Mouse (Mus musculus): ENCODE results near the gene Vmn1r4. TPM values are rescaled to one million over a fixed set of nuclear protein-coding genes. Genes with fewer than 3 reads are reported as not detected.

Vmn1r4 gene
- polyA plus RNA-seq (2011; ENCODE audit: insufficient read depth, insufficient read length, low replicate concordance, missing spikeins) = 0.63 TPM in 1 of 2 replicates, not detected in the other

DNA sequence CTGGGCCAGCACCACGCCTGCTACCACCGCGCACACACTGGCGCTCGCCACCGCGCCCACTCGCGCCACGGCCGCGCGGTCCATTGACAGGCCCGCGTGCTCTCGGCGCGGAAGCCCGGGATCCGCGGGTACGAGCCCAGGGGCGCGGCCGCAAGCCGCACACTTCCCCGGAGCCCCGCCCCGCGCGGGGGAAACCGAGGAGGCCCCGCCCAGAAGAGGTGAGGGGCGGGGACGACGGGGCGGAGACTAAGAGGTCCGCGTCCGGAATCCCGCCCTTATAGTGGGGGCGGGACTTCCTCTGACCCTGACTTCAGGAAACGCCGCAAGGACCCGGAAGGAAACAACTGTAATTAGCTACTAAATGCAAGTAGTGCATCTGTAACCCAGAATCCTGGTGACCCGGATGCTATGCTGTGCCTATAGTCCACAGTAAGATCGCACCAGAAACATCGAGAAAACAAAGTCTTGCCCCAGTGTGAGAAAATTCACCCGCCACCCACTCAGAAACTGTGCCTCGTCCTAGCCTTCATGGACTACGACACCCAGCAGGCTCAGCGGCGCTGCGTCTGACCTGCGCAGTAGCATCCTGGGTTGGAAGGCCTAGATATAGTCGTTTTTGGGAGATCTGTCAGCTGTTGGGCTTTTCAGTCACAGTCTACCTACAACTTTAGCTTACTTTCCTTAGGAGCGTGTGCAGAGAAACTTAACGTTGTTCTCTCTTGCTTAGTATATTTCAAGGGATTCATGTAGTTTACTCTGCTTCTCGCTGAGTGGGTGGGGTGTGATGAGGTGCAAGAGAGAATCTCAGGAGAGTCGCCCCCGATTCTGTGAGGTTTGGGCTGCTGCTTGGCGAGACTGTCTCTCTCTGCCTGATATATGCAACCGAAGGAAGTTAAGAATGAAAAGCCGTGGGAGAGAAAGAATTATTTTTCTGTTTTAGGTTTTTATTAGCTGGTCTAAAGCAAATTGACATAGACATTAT is at the start of gene Vmn1r4, which contains the start of gene Nt5c3:
Gene Vmn1r4, plus strand, starts transcription at position 290 of the 982 bp plus-strand sequence.
Gene Nt5c3, minus strand, starts transcription at position 207 of the 982 bp plus-strand sequence.
- Histone ChIP-seq H3K4me1 (ENCODE audit: control insufficient read depth, insufficient read depth, low read length) (peaks cover 3% of the 10 kb centered on the region; the same call in 1 of the 2 replicates), H3K4me3 (replicated peaks; ENCODE audit: control insufficient read depth, low read depth, low read length) (peak within 1 kb of the TSS; percentile 99), H3K27ac (ENCODE audit: control insufficient read depth, insufficient read depth, low read depth, low read length, poor library complexity) (peak within 1 kb of the TSS; percentile 93)
- TF ChIP-seq CTCF (IDR thresholded peaks at IDR 0.05; ENCODE audit: control insufficient read depth, insufficient read depth, low read length) (peak; percentile 3; the same call in 1 of the 2 replicates), POLR2A (IDR thresholded peaks at IDR 0.05; ENCODE audit: borderline replicate concordance, control insufficient read depth, low read depth, low read length) (peak; percentile 74; the same call in 1 of the 2 replicates)
- WGBS = 4% methylated on average over 64 of the region's 64 CpGs

DNA sequence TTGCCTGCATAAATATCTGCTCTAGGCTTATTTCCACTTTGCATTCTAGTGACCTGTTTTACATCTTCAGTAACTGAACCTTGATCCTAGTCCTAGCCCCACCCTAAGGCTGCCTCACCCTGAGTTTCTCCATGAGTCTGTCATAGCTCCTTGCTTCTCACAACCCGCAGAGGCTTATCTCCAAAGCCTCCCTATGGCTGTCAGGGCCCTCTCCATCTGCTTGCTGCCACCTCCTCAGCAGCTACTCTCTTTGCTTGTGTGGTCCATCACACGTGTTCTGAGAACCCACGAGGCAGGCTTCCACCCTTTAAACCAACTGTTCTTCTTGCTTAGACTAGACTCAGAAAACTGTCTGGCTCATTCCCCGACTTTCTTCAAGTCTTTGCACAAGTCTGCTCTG is 46.9 kb upstream of the Vmn1r4 start:
- H3K27ac ChIP-seq (ENCODE audit: control insufficient read depth, insufficient read depth, low read depth, low read length, poor library complexity) = no peak overlapping the region
- 68% methylated on average over 4 of the region's 4 CpGs for WGBS
- TF ChIP-seq POLR2A (IDR thresholded peaks at IDR 0.05; ENCODE audit: borderline replicate concordance, control insufficient read depth, low read depth, low read length) (no peak), CTCF (IDR thresholded peaks at IDR 0.05; ENCODE audit: control insufficient read depth, insufficient read depth, low read length) (no peak)
- no peaks in the 10 kb centered on the region; the same call in 1 of the 2 replicates for H3K4me1 ChIP-seq (ENCODE audit: control insufficient read depth, insufficient read depth, low read length)
- H3K4me3 ChIP-seq (replicated peaks; ENCODE audit: control insufficient read depth, low read depth, low read length) = no peak overlapping the region

DNA sequence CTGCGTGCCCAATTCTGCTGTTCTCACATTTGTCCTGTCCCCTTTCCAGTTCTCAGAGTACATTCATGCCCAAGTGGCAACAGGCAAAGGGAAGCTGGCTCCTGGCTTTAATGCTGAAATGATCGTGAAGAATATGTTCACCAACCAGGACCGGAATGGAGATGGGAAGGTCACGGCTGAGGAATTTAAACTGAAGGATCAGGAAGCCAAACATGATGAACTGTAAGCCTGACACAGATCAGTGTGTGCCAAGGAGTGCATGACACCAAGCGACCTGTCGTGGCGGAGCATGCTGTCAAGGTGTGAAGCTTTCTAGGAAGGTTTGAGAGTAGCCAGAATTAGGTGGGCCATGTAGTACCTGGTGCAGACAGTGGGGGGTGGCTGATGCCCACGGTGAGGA is 45.8 kb upstream of the Vmn1r4 start:
- H3K4me3 ChIP-seq (replicated peaks; ENCODE audit: control insufficient read depth, low read depth, low read length) = no peak overlapping the region

DNA sequence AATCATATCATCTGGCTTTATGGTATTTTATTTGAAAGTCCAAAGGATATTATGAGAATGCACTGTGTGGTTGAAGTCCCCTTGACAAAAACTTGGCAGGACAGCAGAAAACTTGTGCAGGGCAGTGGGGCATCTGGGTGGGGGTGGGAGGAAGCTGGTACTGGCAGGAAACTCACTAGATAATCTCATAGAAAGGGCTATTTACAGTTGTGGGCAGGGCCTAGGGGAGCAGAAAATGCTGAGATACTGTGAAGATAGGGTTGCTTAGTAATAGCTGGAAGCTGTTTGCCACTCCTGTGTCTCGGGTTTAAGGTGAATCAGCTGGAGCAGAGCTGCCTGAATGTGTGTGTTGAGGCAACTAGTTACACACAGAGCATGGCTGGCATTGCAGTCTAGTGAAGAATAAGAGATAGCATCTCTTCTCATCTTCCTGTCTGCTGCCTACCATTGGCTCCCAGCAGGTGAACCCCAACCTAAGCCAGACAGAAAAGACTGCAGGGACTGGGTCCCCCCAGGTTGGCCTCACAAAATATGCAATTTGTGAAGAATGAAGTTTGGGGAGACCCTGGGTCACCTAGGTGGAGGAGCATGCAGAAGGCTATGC is 44.4 kb upstream of the Vmn1r4 start:
- H3K4me3 ChIP-seq (replicated peaks; ENCODE audit: control insufficient read depth, low read depth, low read length) = no peak overlapping the region
- no peaks in the 10 kb centered on the region; the same call in 1 of the 2 replicates for H3K4me1 ChIP-seq (ENCODE audit: control insufficient read depth, insufficient read depth, low read length)
- TF ChIP-seq CTCF (IDR thresholded peaks at IDR 0.05; ENCODE audit: control insufficient read depth, insufficient read depth, low read length) (no peak), POLR2A (IDR thresholded peaks at IDR 0.05; ENCODE audit: borderline replicate concordance, control insufficient read depth, low read depth, low read length) (no peak)
- H3K27ac ChIP-seq (ENCODE audit: control insufficient read depth, insufficient read depth, low read depth, low read length, poor library complexity) = no peak overlapping the region
- 8% methylated on average over 1 of the region's 1 CpGs for WGBS

More for the DNA sequence above, 45.8 kb upstream of the Vmn1r4 start:
- WGBS = 90% methylated on average over 8 of the region's 8 CpGs
- no peaks in the 10 kb centered on the region; the same call in 1 of the 2 replicates for H3K4me1 ChIP-seq (ENCODE audit: control insufficient read depth, insufficient read depth, low read length)
- peak; percentile 15; the same call in 1 of the 2 replicates for TF ChIP-seq CTCF (IDR thresholded peaks at IDR 0.05; ENCODE audit: control insufficient read depth, insufficient read depth, low read length)
- no peak for TF ChIP-seq POLR2A (IDR thresholded peaks at IDR 0.05; ENCODE audit: borderline replicate concordance, control insufficient read depth, low read depth, low read length)
- no peak overlapping the region for H3K27ac ChIP-seq (ENCODE audit: control insufficient read depth, insufficient read depth, low read depth, low read length, poor library complexity)

DNA sequence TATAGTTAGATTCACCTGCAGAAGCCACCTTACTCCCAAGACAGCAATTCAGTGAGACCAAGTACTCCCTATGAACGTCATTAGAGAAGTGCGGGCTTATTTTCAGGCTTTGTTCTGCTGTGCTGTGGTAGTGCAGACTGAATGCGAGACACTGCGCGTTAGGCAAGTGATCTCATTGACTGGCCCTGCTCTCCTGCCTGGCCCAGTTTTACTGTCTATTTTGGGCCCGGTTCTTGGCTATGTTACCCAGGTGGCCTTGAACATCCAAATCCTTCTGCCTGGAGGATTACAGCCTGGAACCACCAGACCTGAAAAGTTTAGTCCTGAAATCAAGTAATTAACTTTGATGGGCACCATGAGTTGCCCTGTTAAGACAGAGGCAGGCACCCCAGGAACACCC is 35.3 kb upstream of the Vmn1r4 start:
- TF ChIP-seq POLR2A (IDR thresholded peaks at IDR 0.05; ENCODE audit: borderline replicate concordance, control insufficient read depth, low read depth, low read length) (no peak), CTCF (IDR thresholded peaks at IDR 0.05; ENCODE audit: control insufficient read depth, insufficient read depth, low read length) (no peak)
- WGBS = 97% methylated on average over 6 of the region's 6 CpGs
- H3K4me1 ChIP-seq (ENCODE audit: control insufficient read depth, insufficient read depth, low read length) = no peaks in the 10 kb centered on the region
- H3K27ac ChIP-seq (ENCODE audit: control insufficient read depth, insufficient read depth, low read depth, low read length, poor library complexity) = no peak overlapping the region
- no peak overlapping the region for H3K4me3 ChIP-seq (replicated peaks; ENCODE audit: control insufficient read depth, low read depth, low read length)

DNA sequence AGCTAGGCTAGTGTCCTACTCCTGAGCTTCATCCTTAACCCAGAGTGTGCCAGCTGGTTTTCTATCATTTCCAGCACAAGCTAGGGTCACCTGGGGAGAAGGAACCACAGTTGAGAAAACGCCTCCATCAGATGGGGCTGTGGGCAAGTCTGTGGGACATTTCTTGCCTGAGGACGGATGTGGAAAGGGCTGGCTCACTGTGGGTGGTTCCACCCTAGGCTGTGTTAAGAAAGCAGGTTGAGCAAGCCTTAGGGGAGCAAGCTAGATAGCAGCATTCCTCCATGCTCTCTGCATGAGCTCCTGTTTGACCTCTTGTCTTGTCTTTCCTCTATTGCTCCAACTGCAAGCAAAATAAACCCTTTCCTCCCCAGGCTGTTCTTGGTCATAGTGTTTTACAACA is 33.1 kb upstream of the Vmn1r4 start:
- H3K4me3 ChIP-seq (replicated peaks; ENCODE audit: control insufficient read depth, low read depth, low read length) = no peak overlapping the region
- H3K4me1 ChIP-seq (ENCODE audit: control insufficient read depth, insufficient read depth, low read length) = peaks cover 1% of the 10 kb centered on the region
- 35% methylated on average over 2 of the region's 2 CpGs for WGBS
- no peak overlapping the region for H3K27ac ChIP-seq (ENCODE audit: control insufficient read depth, insufficient read depth, low read depth, low read length, poor library complexity)
- no peak for TF ChIP-seq CTCF (IDR thresholded peaks at IDR 0.05; ENCODE audit: control insufficient read depth, insufficient read depth, low read length)
- no peak for TF ChIP-seq POLR2A (IDR thresholded peaks at IDR 0.05; ENCODE audit: borderline replicate concordance, control insufficient read depth, low read depth, low read length)

DNA sequence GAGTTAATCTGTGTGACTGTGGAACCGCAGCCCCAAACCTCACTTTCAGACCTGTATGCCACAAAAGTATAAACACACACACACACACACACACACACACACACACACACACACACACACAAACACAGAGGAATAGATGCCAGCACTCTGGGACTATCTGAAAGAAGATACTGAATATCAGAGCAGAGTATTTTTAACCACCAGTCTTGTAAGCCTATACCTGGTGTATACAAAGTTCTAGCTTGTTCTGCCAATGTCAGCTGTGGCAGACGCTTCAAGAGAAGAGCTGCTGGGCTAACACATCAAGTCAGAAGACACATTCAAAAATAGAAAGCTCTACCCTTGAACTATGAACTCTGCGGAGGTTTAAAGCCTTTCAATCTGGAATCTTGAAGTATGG is 24.2 kb upstream of the Vmn1r4 start:
- Histone ChIP-seq H3K27ac (ENCODE audit: control insufficient read depth, insufficient read depth, low read depth, low read length, poor library complexity) (no peak overlapping the region; the same call in 1 of the 2 replicates), H3K4me1 (ENCODE audit: control insufficient read depth, insufficient read depth, low read length) (peaks cover 3% of the 10 kb centered on the region), H3K4me3 (replicated peaks; ENCODE audit: control insufficient read depth, low read depth, low read length) (peak overlapping the region; percentile 31)
- TF ChIP-seq CTCF (IDR thresholded peaks at IDR 0.05; ENCODE audit: control insufficient read depth, insufficient read depth, low read length) = no peak
- 41% methylated on average over 3 of the region's 3 CpGs for WGBS

DNA sequence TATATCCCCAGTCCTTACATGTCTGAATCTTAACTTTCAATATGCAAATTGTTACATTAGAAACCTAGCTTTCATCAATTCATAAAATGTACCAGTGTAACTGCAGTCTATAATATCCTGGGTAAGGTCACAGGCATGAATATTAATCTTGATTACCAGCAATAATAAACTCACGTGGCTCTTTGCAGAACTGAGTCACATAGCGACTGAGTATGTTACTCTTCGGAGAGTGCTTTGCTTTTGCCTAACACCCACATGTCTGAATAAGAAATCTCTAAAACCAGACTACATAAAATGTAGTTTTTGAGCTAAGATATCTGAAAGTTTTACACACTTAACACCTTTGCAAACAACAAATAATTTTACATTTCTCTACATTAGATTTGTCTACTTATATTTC is 22.5 kb upstream of the Vmn1r4 start:
- Histone ChIP-seq H3K27ac (ENCODE audit: control insufficient read depth, insufficient read depth, low read depth, low read length, poor library complexity) (no peak overlapping the region), H3K4me3 (replicated peaks; ENCODE audit: control insufficient read depth, low read depth, low read length) (peak overlapping the region; percentile 64), H3K4me1 (ENCODE audit: control insufficient read depth, insufficient read depth, low read length) (peaks cover 3% of the 10 kb centered on the region)
- WGBS = 6% methylated on average over 3 of the region's 3 CpGs
- no peak for TF ChIP-seq POLR2A (IDR thresholded peaks at IDR 0.05; ENCODE audit: borderline replicate concordance, control insufficient read depth, low read depth, low read length)
- no peak for TF ChIP-seq CTCF (IDR thresholded peaks at IDR 0.05; ENCODE audit: control insufficient read depth, insufficient read depth, low read length)
